Mouse (Mus musculus) megakaryocyte-erythroid progenitor cell, adult 5-6 weeks (primary cell): ENCODE results near the gene Rtf2. TPM values are rescaled to one million over a fixed set of nuclear protein-coding genes. Genes with fewer than 3 reads are reported as not detected.

Experiments
- total RNA-seq, 2 experiments: library from RNA; stranded (forward) in 1 of 2; stranded (reverse) in 1 of 2; fragments of 200-1000, 215-1000 nt in 1 of 2; fragments of >200 nt in 1 of 2; fragmentation: Nextera tagmentation in 1 of 2; gene quantifications; 2 replicates each; pipeline ENCODE4 v1.2.3; 2014 to 2017

Rtf2 gene
- total RNA-seq, 2 experiments from 2014 or later, result 38.0 to 132 TPM

Other genes with a start within 250 kb of the Rtf2 start
- gene Mc3r, start 192.1 kb upstream of the Rtf2 start, total RNA-seq (2014; fragmentation: Nextera tagmentation), result not detected in 2 replicates
- gene Mc3r, start 192.1 kb upstream of the Rtf2 start, total RNA-seq (2017), result not detected in 2 replicates
- gene Fam210b, start 95.0 kb upstream of the Rtf2 start, total RNA-seq (2014; fragmentation: Nextera tagmentation), result 13.8 and 14.4 TPM in 2 replicates
- gene Fam210b, start 95.0 kb upstream of the Rtf2 start, total RNA-seq (2017), result 5.2 and 8.7 TPM in 2 replicates
- 42.7 and 47.4 TPM in 2 replicates for gene Aurka, start 70.0 kb upstream of the Rtf2 start, total RNA-seq (2014; fragmentation: Nextera tagmentation)
- gene Aurka, start 70.0 kb upstream of the Rtf2 start, total RNA-seq (2017), result 43.9 and 73.8 TPM in 2 replicates
- gene Cstf1, start 69.9 kb upstream of the Rtf2 start, total RNA-seq (2014; fragmentation: Nextera tagmentation), result 25.8 and 32.3 TPM in 2 replicates
- 35.5 and 41.8 TPM in 2 replicates for gene Cstf1, start 69.9 kb upstream of the Rtf2 start, total RNA-seq (2017)
- 0.89 TPM in 1 of 2 replicates, not detected in the other for gene Cass4, start 46.8 kb upstream of the Rtf2 start, total RNA-seq (2014; fragmentation: Nextera tagmentation)
- not detected in 2 replicates for gene Cass4, start 46.8 kb upstream of the Rtf2 start, total RNA-seq (2017)
- gene Gcnt7, start 18.0 kb downstream of the Rtf2 start, total RNA-seq (2014; fragmentation: Nextera tagmentation), result not detected in 2 replicates
- gene Gcnt7, start 18.0 kb downstream of the Rtf2 start, total RNA-seq (2017), result not detected in 2 replicates
- 2.8 TPM in 1 of 2 replicates, not detected in the other for gene Fam209, start 32.0 kb downstream of the Rtf2 start, total RNA-seq (2014; fragmentation: Nextera tagmentation)
- gene Fam209, start 32.0 kb downstream of the Rtf2 start, total RNA-seq (2017), result 0.95 and 6.7 TPM in 2 replicates
- not detected in 2 replicates for gene Tfap2c, start 109.0 kb downstream of the Rtf2 start, total RNA-seq (2014; fragmentation: Nextera tagmentation)
- not detected in 2 replicates for gene Tfap2c, start 109.0 kb downstream of the Rtf2 start, total RNA-seq (2017)